Comparison of ENCODE assay signal across 10 mouse cellular contexts in genomic region chr7:74357027-74357426, GRCm38 (mm10).
DNase-seq lines count a peak whose midpoint lies in the region; TF ChIP-seq lines count a peak whose summit lies in the region.
"Had no signal": no experiment of that assay in that cellular context is flagged by ENCODE, and none has a peak within 500 bp of the region (broad histone marks: within the 10 kb centered on the region; RNA-seq: fewer than 3 reads in every experiment).

No protein-coding gene starts in this region.

- no peaks in the 10 kb centered on the region for H3K4me1 ChIP-seq in MEL (ENCODE audit: control insufficient read depth in 1 of 2, insufficient read depth in 2 of 2, low read length in 2 of 2)
- H3K4me1 ChIP-seq in bone marrow macrophage, adult 2 months (ENCODE audit: control insufficient read depth, insufficient read depth, low read length): no peaks in the 10 kb centered on the region

- no peak overlapping the region for H3K9ac ChIP-seq in MEL (ENCODE audit: control insufficient read depth, low read depth, low read length, poor library complexity, severe bottlenecking)
- H3K9ac ChIP-seq: kidney, embryonic 15.5 days had no signal

- no peak overlapping the region for H3K27ac ChIP-seq in left cerebral cortex, adult 2 months
- no peak overlapping the region for H3K27ac ChIP-seq in MEL (ENCODE audit: control insufficient read depth, low read depth, low read length)
- H3K27ac ChIP-seq in bone marrow macrophage, adult 2 months (ENCODE audit: insufficient read depth, low read depth, low read length): no peak overlapping the region
- H3K27ac ChIP-seq: kidney, embryonic 15.5 days had no signal

- H3K27me3 ChIP-seq in MEL (ENCODE audit: control insufficient read depth in 1 of 2, insufficient read depth in 2 of 2, low read length in 2 of 2): no peaks in the 10 kb centered on the region

- intact Hi-C loops in left cerebral cortex, adult 2 months (cut with DNase I): loop anchor here (5.0 to 10.0 kb wide), 3 partner anchors 500 to 622 kb away; no protein-coding TSS in a partner anchor

- TF ChIP-seq RAD21 in MEL (IDR thresholded peaks at IDR 0.05; ENCODE audit: low read depth, low read length): peak; percentile 73

- no peaks in the 10 kb centered on the region for H3K9me3 ChIP-seq in MEL (replicated peaks; ENCODE audit: insufficient read depth, low read length)
- H3K9me3 ChIP-seq: kidney, embryonic 15.5 days had no signal

- H3K79me2 ChIP-seq in MEL (ENCODE audit: control insufficient read depth, insufficient read depth, low read length, poor library complexity): no peaks in the 10 kb centered on the region

- no peak for TF ChIP-seq EP300 in MEL (IDR thresholded peaks at IDR 0.05; ENCODE audit: low read depth in 1 of 2, low read length in 2 of 2)

- DNase-seq in left cerebral cortex, adult 2 months (ENCODE audit: extremely low spot score in 1 of 2, low spot score in 2 of 2): no peak
- DNase-seq in left cerebral cortex, adult 18-20 months (ENCODE audit: low spot score in 2 of 2): no peak
- peak; percentile 54 for DNase-seq in MEL (ENCODE audit: low read depth, low spot score)
- DNase-seq in induced T-regulatory cell, adult 2 months (ENCODE audit: low read depth): peak; percentile 60
- no peak for DNase-seq in left cerebral cortex, adult 11 months (ENCODE audit: low spot score)
- DNase-seq in spleen, postnatal 4 days (ENCODE audit: low spot score in 2 of 2): no peak
- no peak for DNase-seq in right cerebral cortex, postnatal 4 days
- DNase-seq: lung, adult 18-20 months had no signal

- no peak for TF ChIP-seq POLR2A in MEL (IDR thresholded peaks at IDR 0.05; ENCODE audit: control insufficient read depth in 1 of 2, insufficient read depth in 1 of 2, low read depth in 1 of 2, low read length in 2 of 2, poor library complexity in 1 of 2)
- TF ChIP-seq POLR2A in bone marrow macrophage, adult 2 months (IDR thresholded peaks at IDR 0.05; ENCODE audit: borderline replicate concordance, low read depth, low read length): no peak

- TF ChIP-seq CTCF in left cerebral cortex, adult 2 months (IDR thresholded peaks at IDR 0.05): peak; percentile 68
- TF ChIP-seq CTCF in MEL (IDR thresholded peaks at IDR 0.05 in 2 of 3, conservative IDR thresholded peaks at IDR 0.05 in 1 of 3; ENCODE audit: control insufficient read depth in 1 of 3, insufficient read depth in 1 of 3, low read depth in 2 of 3, low read length in 3 of 3, poor library complexity in 1 of 3, severe bottlenecking in 1 of 3): peak in 2 of 3 experiments; percentile 41 to 67; a peak in 3 of 6 replicates
- 0 out of 2 replicates have a peak, but pooled peaks have one; percentile 22 for TF ChIP-seq CTCF in bone marrow macrophage, adult 2 months (IDR thresholded peaks at IDR 0.05; ENCODE audit: low read depth, low read length)

- H3K36me3 ChIP-seq in MEL (ENCODE audit: control insufficient read depth in 1 of 2, insufficient read depth in 2 of 2, low read length in 2 of 2): no peaks in the 10 kb centered on the region
- H3K36me3 ChIP-seq: kidney, embryonic 15.5 days had no signal

- H3K4me3 ChIP-seq in left cerebral cortex, adult 2 months: no peak overlapping the region
- no peak overlapping the region for H3K4me3 ChIP-seq in MEL (ENCODE audit: control insufficient read depth in 1 of 2, insufficient read depth in 1 of 2, low read depth in 2 of 2, low read length in 2 of 2)
- no peak overlapping the region for H3K4me3 ChIP-seq in bone marrow macrophage, adult 2 months (ENCODE audit: insufficient read depth, low read length)
- H3K4me3 ChIP-seq: kidney, embryonic 15.5 days had no signal

TF ChIP-seq in MEL, 35 proteins besides CTCF, POLR2A, EP300 and RAD21:
- TF ChIP-seq E2F4 (IDR thresholded peaks at IDR 0.05; ENCODE audit: borderline replicate concordance, low read depth, low read length): no peak
- peak; percentile 37; the same call in 1 of the 2 replicates for TF ChIP-seq ZC3H11A (IDR thresholded peaks at IDR 0.05; ENCODE audit: low read depth, low read length)
- TF ChIP-seq MYC (IDR thresholded peaks at IDR 0.05; ENCODE audit: low read depth, low read length): no peak
- TF ChIP-seq SMC3 (IDR thresholded peaks at IDR 0.05; ENCODE audit: low read depth, low read length): peak; percentile 54
- no peak for TF ChIP-seq MYB (IDR thresholded peaks at IDR 0.05; ENCODE audit: low read depth, low read length)
- TF ChIP-seq BHLHE40 (IDR thresholded peaks at IDR 0.05; ENCODE audit: borderline replicate concordance, low read depth, low read length): no peak
- TF ChIP-seq TCF12 (IDR thresholded peaks at IDR 0.05; ENCODE audit: low read depth, low read length): no peak
- TF ChIP-seq RCOR1 (IDR thresholded peaks at IDR 0.05; ENCODE audit: low read depth, low read length): no peak
TF ChIP-seq in MEL: peak in this region for 2.

Comparison
In these comparisons a context has a peak if more than half of its experiments do, and no peak if none do; other contexts are left out.
1. DNase-seq: peak in MEL (single experiment) and induced T-regulatory cell, adult 2 months (single experiment); none in left cerebral cortex, adult 2 months (0 of 2), left cerebral cortex, adult 18-20 months (0 of 2), left cerebral cortex, adult 11 months (single experiment), spleen, postnatal 4 days (0 of 2) and right cerebral cortex, postnatal 4 days (single experiment).
2. Peak in every context shown above with its lines, with median percentiles within 50 percentile points of each other: CTCF ChIP-seq.